Mouse (Mus musculus) layer of hippocampus, adult 18-20 months (tissue): ENCODE measurements at regions not wholly inside any gene's neighbourhood (a gene's known extent, or its start where the extent isn't known, plus 50 kb on each side); places are given as distances from the start of the nearest gene placed in this dataset.

Experiments used
- DNase-seq, 2 experiments: peaks; one replicate each; pipeline ENCODE4 v3.0.0; 2022; ENCODE audit warnings: low spot score in 2 of 2

GRCm38 (mm10) chr10:66102103-66102502, 993.8 kb upstream of the Jmjd1c start:
- no peak for DNase-seq

- no peak for DNase-seq
These were observed 964.6 kb upstream of the Jmjd1c start for GRCm38 (mm10) chr10:66131361-66131760.

GRCm38 (mm10) chr10:66132025-66132424, 963.9 kb upstream of the Jmjd1c start:
- DNase-seq = no peak

- DNase-seq = no peak
These were observed 953.5 kb upstream of the Jmjd1c start for GRCm38 (mm10) chr10:66142413-66142812.

GRCm38 (mm10) chr10:66142910-66143309, 953.0 kb upstream of the Jmjd1c start:
- DNase-seq = no peak

- no peak for DNase-seq
These were observed 945.0 kb upstream of the Jmjd1c start for GRCm38 (mm10) chr10:66150966-66151365.

GRCm38 (mm10) chr10:66152777-66153176, 943.1 kb upstream of the Jmjd1c start:
- peak in 1 of 2 experiments; percentile 72 for DNase-seq

GRCm38 (mm10) chr10:66160916-66161556, 934.9 kb upstream of the Jmjd1c start:
- peak in 1 of 2 experiments; percentile 25 for DNase-seq

GRCm38 (mm10) chr10:66172803-66173202, 923.1 kb upstream of the Jmjd1c start:
- DNase-seq = no peak

GRCm38 (mm10) chr10:66177318-66177717, 918.6 kb upstream of the Jmjd1c start:
- no peak for DNase-seq

- no peak for DNase-seq
These were observed 914.7 kb upstream of the Jmjd1c start for GRCm38 (mm10) chr10:66181231-66181630.

GRCm38 (mm10) chr10:66183069-66183468, 912.9 kb upstream of the Jmjd1c start:
- DNase-seq = peak; percentile 2 to 26

- no peak for DNase-seq
These were observed 908.9 kb upstream of the Jmjd1c start for GRCm38 (mm10) chr10:66187038-66187437.

- no peak for DNase-seq
These were observed 894.8 kb upstream of the Jmjd1c start for GRCm38 (mm10) chr10:66201115-66201514.

- DNase-seq = no peak
These were observed 867.8 kb upstream of the Jmjd1c start for GRCm38 (mm10) chr10:66228123-66228522.

GRCm38 (mm10) chr10:66234370-66234916, 861.5 kb upstream of the Jmjd1c start:
- no peak for DNase-seq

GRCm38 (mm10) chr10:66256377-66256776, 839.5 kb upstream of the Jmjd1c start:
- DNase-seq = no peak

GRCm38 (mm10) chr10:66270647-66271270, 825.2 kb upstream of the Jmjd1c start:
- DNase-seq = no peak

GRCm38 (mm10) chr10:66295628-66296027, 800.3 kb upstream of the Jmjd1c start:
- DNase-seq = no peak

- DNase-seq = no peak
These were observed 792.6 kb upstream of the Jmjd1c start for GRCm38 (mm10) chr10:66303235-66303780.

- DNase-seq = no peak
These were observed 791.0 kb upstream of the Jmjd1c start for GRCm38 (mm10) chr10:66304901-66305300.

- DNase-seq = no peak
These were observed 764.8 kb upstream of the Jmjd1c start for GRCm38 (mm10) chr10:66331166-66331565.
